Mouse (Mus musculus): Measurements from ENCODE around the gene Esyt2. TPM values are rescaled to one million over a fixed set of nuclear protein-coding genes. Genes with fewer than 3 reads are reported as not detected.
A peak's percentile ranks its signal among the peaks of the same experiment; 100 is the strongest.

The Esyt2 gene
- total RNA-seq, 2 experiments from 2014 or later: 52.5 to 72.2 TPM

- intact Hi-C loops (cut with DNase I): no loop called here
- DNase-seq: no peak
Observed at GRCm38 (mm10) chr12:116279181-116279580, 1.8 kb upstream of the Esyt2 start.

GRCm38 (mm10) chr12:116280149-116280652 is 795 bp upstream of the Esyt2 start:
- intact Hi-C loops (cut with DNase I): loop anchor here (10.0 kb wide), 1 partner anchor 325 kb away; no protein-coding TSS in a partner anchor
- DNase-seq: no peak

- intact Hi-C loops (cut with DNase I): loop anchor here (10.0 kb wide), 1 partner anchor 323 kb away; no protein-coding TSS in a partner anchor
- peak; percentile 41 for DNase-seq
Observed at GRCm38 (mm10) chr12:116281427-116282281, 658 bp downstream of the Esyt2 start.

- intact Hi-C loops (cut with DNase I): loop anchor here (10.0 kb wide), 1 partner anchor 322 kb away; no protein-coding TSS in a partner anchor
- no peak for DNase-seq
Observed at GRCm38 (mm10) chr12:116282856-116283255, 1.9 kb downstream of the Esyt2 start.

- intact Hi-C loops (cut with DNase I): loop anchor here (10.0 kb wide), 1 partner anchor 321 kb away; no protein-coding TSS in a partner anchor
- DNase-seq: no peak
Observed at GRCm38 (mm10) chr12:116283511-116283910, 2.5 kb downstream of the Esyt2 start.

- intact Hi-C loops (cut with DNase I): no loop called here
- no peak for DNase-seq
Observed at GRCm38 (mm10) chr12:116293185-116293584, 12.2 kb downstream of the Esyt2 start.

GRCm38 (mm10) chr12:116293599-116294292 is 12.8 kb downstream of the Esyt2 start:
- intact Hi-C loops (cut with DNase I): no loop called here
- DNase-seq: no peak

- intact Hi-C loops (cut with DNase I): no loop called here
- no peak for DNase-seq
Observed at GRCm38 (mm10) chr12:116299906-116300305, 18.9 kb downstream of the Esyt2 start.

GRCm38 (mm10) chr12:116302181-116302580 is 21.2 kb downstream of the Esyt2 start:
- DNase-seq: no peak
- intact Hi-C loops (cut with DNase I): no loop called here

- DNase-seq: no peak
- intact Hi-C loops (cut with DNase I): no loop called here
Observed at GRCm38 (mm10) chr12:116306042-116306441, 25.0 kb downstream of the Esyt2 start.

GRCm38 (mm10) chr12:116307870-116308269 is 26.9 kb downstream of the Esyt2 start:
- intact Hi-C loops (cut with DNase I): no loop called here
- no peak for DNase-seq

- DNase-seq: no peak
- intact Hi-C loops (cut with DNase I): no loop called here
Observed at GRCm38 (mm10) chr12:116308612-116309011, 27.6 kb downstream of the Esyt2 start.

GRCm38 (mm10) chr12:116313816-116314215 is 32.8 kb downstream of the Esyt2 start:
- intact Hi-C loops (cut with DNase I): no loop called here
- no peak for DNase-seq

GRCm38 (mm10) chr12:116315498-116315897 is 34.5 kb downstream of the Esyt2 start:
- DNase-seq: no peak
- intact Hi-C loops (cut with DNase I): no loop called here

- no peak for DNase-seq
- intact Hi-C loops (cut with DNase I): no loop called here
Observed at GRCm38 (mm10) chr12:116317818-116318217, 36.8 kb downstream of the Esyt2 start.

GRCm38 (mm10) chr12:116325545-116325944 is 44.5 kb downstream of the Esyt2 start:
- DNase-seq: no peak
- intact Hi-C loops (cut with DNase I): no loop called here

GRCm38 (mm10) chr12:116326159-116326558 is 45.2 kb downstream of the Esyt2 start:
- no peak for DNase-seq
- intact Hi-C loops (cut with DNase I): no loop called here

- intact Hi-C loops (cut with DNase I): no loop called here
- DNase-seq: no peak
Observed at GRCm38 (mm10) chr12:116334253-116334652, 53.3 kb downstream of the Esyt2 start.

- no peak for DNase-seq
- intact Hi-C loops (cut with DNase I): no loop called here
Observed at GRCm38 (mm10) chr12:116340160-116340559, 59.2 kb downstream of the Esyt2 start.

GRCm38 (mm10) chr12:116348755-116349286 is 67.8 kb downstream of the Esyt2 start:
- intact Hi-C loops (cut with DNase I): no loop called here

GRCm38 (mm10) chr12:116349376-116349775 is 68.4 kb downstream of the Esyt2 start:
- DNase-seq: no peak

More at GRCm38 (mm10) chr12:116348755-116349286, 67.8 kb downstream of the Esyt2 start:
- no peak for DNase-seq

More at GRCm38 (mm10) chr12:116349376-116349775, 68.4 kb downstream of the Esyt2 start:
- intact Hi-C loops (cut with DNase I): no loop called here
